Mouse (Mus musculus): Measurements from ENCODE around the gene Tmem205.

Tmem205 gene

GRCm38 (mm10) chr9:21943638-21944037 lies 16.3 kb upstream of the Tmem205 start:
- DNase-seq (ENCODE audit: low spot score): no peak

DNA sequence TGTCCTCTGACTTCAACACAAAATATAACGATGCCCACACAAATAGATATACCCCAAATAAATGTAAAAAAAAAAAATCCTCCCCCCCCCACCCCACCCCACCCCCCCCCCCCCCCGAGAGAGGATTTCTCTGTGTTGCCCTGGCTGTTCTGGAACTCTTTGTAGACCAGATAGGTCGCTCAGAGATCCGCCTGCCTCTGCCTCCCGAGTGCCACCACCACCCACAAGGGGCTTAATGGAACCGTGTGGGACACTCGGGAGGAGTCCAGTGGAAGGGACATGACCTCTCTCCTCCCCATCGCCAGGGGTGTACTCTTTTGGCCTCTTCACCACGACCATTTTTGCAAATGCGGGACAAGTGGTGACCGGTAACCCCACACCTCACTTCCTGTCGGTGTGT lies 15.7 kb upstream of the Tmem205 start:
- no peak for DNase-seq (ENCODE audit: low spot score)

DNA sequence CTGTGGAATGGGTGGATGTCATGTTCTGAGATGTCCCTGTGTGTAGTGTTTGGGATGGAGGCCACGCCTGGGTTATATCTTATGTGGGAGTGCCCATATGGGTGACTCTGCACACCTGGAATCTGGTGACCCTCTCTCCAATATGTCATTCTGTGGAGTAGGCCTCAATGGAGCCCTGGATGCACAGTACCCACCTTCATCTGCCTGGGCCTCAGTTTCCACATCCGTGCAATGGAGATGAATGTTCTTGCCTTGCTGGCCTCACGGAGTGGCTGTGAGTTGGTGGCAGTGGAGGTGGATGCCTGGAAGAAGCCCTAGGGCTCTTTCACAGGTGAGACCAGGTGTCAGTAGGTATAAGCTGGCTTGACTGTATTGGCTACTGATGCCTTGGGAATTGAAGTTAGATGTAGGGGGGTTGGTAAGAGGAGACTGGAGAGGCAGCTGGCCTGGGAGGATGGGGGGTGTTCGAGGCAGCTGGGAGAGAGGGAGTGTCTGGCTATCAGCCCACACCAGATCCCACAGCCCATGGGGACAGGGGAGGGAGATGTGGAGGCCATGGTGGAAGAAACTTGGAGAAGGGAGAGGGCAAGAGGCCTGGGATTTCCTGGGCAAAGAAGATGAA lies 11.0 kb upstream of the Tmem205 start:
- DNase-seq (ENCODE audit: low spot score): no peak

- DNase-seq (ENCODE audit: low spot score): no peak
Measured at GRCm38 (mm10) chr9:21937711-21938175, 10.4 kb upstream of the Tmem205 start.

DNA sequence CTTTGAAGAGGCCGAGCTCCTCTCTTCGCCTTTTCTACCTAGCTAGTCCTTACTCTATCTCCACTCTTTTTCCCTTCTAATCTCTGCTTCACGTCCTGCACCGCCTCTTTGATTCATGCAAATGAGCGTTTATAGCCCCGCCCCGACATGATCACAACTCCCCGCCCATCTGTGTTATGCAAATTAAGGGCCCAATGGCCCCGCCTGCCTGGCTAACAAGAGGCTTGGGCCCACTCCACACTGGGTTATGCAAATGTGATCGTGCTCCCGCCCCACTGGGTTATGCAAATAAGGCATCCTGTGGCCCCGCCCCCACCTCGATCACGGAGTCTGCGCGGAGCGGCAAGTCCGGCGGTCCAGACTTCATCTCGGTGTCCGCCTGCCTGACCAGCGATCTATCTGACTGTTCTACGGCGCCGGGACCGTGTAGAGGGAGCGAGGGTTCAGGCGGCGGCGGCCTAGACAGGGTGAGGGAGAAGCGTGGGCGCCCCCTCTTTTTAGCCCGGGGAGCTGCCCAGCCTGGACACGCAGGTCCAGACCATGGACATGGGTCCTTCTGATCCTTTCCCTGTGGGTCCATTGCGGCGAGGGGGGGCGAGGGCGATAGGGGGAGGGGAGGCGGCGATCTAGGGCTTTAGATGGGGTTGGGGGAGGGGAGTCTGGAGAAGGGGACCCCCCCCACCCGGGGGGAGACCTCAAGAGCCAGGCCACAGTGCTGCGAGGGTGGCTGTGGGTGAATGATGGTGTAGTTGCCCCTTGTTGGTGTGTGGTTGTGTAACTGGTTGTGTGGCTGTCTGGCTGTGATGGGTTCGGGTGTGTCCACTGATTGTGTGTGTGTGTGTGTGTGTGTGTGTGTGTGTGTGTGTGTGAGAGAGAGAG lies 9.6 kb upstream of the Tmem205 start, which contains the start of gene Plppr2:
Gene Plppr2 (plus strand): TSS at position 342 of the 879 bp plus-strand sequence.
- peak; percentile 92 for DNase-seq (ENCODE audit: low spot score)

DNA sequence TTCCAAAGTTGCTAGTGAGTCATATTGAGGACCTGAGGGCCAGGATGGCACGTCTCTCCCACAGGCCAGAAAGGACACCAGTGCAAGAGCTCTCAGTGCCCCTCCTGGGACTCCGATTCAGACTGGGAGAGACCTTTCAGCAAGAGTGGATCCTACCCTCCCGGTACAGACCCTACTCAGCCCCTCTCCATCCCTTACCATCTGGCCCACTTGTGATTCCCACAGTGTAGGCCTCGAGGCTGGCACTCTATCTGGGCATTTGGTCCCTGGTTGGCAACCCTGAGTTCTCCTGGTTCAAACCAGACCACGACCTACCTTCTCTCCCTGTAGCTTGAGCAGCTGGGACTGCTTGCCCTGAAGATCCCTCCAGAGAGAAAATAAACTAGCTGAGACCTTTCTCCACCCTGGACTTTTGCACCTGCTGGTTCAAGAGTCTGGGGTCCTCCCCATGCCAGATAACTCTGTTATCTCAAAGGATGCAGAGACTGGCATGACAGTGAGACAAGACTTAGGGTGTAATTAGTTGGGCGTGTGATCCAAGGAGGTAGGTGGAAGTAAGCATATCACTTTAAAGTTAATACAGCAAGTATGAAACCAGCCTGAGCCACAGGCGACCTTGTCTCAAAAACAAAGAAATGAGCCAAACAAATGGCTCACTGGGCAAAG lies 8.2 kb upstream of the Tmem205 start:
- no peak for DNase-seq (ENCODE audit: low spot score)

GRCm38 (mm10) chr9:21934021-21934420 lies 6.7 kb upstream of the Tmem205 start:
- DNase-seq (ENCODE audit: low spot score): no peak

GRCm38 (mm10) chr9:21932445-21933137 lies 5.2 kb upstream of the Tmem205 start:
- DNase-seq (ENCODE audit: low spot score): no peak

DNA sequence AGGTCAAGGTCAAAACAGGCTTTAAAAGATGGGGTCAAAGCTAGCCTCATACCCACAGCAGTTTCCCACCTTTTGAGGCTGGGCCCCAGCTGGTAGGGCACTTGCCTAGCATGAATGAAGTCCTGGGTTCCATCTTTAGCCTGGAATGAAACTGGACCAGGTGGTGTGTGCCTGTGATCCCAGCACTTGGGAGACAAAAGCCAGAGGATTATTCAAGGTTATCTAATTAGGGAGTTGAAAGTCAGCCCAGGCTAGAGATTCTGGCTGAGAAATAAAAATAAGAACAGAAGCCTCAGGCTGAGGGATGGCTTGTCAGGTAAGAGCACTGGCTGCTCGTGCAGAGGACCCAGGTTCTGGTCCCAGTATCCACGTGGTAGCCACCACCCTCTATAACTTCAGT lies 4.7 kb upstream of the Tmem205 start:
- no peak for DNase-seq (ENCODE audit: low spot score)

DNA sequence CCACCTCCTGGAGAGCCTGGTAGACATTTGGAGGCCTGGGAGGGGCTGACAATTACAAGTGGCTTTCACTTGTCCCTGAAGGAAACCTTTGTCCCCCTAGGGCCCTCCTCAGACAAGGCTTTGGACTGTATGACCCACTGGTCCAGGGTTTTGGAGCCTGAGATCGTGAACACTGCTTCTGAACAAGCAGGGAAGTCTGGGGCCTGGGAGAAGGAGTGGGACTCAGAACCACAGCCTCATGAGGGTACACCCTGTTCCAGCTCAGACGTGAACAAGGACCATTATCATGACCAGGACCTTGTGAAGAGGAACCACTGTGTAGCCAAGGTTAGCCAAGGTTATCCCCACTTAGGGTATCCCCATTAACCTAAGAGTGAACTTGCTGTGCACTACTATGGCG lies 1.9 kb upstream of the Tmem205 start:
- DNase-seq (ENCODE audit: low spot score): no peak

- no peak for DNase-seq (ENCODE audit: low spot score)
Measured at GRCm38 (mm10) chr9:21926784-21927183, 572 bp downstream of the Tmem205 start.

DNA sequence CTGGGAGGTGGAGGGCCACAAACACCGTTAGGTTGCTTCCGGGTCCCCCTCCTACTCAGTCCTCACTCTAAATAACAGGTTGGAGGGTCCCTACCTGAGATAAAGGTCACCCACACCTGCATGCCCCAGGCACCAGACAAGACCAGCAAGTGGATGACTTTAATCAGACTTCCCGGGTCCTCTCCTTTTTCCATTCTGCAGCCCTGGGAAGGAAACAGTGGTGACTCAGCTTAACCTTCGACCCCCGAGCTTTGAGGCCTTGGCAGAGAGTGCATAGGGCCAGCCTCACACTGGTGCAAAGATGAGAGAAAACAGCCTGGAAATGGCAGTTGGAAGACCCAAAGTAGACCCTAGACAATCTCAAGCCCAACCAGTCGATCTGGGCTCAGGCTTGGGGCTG lies 1.2 kb downstream of the Tmem205 start:
- DNase-seq (ENCODE audit: low spot score): peak; percentile 17

DNA sequence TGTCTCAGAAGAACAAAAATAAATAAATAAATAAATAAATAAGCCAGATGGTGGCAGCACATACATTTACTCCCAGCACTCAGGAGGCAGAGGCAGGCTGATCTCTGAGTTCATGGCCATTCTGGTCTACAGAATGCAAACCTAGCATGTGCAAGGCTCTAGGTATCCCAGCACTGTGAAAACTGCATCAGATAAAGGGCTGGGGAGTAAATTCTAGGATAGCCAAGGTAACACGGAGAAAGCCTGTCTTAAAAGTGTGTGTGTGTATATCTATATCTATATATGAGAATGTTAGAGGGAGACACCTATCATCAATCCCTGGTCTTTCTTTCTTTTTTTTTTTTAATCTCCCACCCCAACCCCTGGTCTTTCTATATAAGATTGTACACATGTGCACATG lies 1.9 kb downstream of the Tmem205 start:
- DNase-seq (ENCODE audit: low spot score): no peak

DNA sequence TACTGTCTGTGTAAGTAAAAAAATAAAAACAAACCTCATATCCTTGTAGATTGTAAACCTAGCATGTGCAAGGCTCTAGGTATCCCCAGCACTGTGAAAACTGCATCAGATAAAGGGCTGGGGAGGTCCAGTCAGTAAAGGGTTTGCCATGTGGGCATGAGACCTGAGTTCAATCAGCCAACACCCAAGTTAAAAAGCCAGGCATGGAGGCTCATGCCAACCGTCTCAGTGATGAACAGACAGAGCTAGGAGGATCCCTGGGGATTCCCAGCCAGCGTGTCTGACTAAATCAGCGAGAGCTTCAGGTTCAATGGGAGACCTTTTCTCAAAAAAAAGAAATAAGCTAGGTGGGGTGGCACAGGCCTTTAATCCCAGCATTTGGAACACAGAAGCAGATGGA lies 2.3 kb downstream of the Tmem205 start:
- peak; percentile 17 for DNase-seq (ENCODE audit: low spot score)

DNA sequence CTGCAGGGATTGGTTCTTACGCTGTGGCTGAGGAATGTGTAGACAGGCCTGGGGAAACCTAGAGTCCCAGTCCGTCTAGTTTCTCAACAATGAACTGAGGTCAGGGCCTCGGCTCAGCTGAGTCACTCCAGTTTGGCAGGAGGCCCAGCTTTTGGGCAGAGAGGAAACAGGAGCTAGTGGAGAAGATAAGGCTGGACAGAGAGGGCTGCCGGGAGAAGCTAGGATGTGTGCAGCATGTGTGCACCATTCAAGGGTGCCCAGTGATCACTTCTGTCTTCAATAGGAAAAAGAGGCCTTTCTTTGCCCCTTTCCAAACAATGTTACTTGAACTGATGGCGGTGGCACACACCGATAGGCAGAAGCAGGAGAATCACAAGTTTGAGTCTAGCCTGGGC lies 3.3 kb downstream of the Tmem205 start:
- DNase-seq (ENCODE audit: low spot score): peak; percentile 86

- no peak for DNase-seq (ENCODE audit: low spot score)
Measured at GRCm38 (mm10) chr9:21923490-21924098, 3.8 kb downstream of the Tmem205 start.

GRCm38 (mm10) chr9:21923036-21923435 lies 4.3 kb downstream of the Tmem205 start:
- no peak for DNase-seq (ENCODE audit: low spot score)

- no peak for DNase-seq (ENCODE audit: low spot score)
Measured at GRCm38 (mm10) chr9:21918692-21919384, 8.5 kb downstream of the Tmem205 start.

DNA sequence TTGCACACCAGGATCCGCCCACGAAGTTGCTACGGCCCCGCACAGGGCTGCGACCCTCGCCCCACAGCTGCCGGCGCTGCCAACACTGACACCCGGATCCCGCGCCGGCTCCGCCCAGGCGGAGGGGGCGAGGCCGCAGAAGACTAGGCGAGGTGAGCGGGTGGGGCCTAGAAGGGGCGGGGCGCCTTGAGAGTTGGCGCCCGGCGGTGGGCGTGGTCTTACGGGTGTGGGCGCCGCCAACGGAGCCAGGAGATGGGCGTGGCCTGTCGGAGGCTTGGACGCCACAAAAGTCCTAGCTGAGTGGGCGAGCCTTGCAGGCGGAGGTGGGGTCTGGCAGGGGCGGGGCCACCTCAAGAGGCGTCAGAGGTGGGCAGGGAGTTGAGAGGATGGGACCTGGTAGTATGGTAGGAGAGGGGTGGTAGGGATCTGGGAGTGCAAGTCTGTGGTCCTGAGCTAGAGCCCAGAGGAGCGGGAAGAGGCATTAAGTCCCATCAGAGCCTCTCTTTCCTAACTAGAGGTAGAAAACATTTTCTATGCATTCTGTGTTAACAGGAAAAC lies 9.2 kb downstream of the Tmem205 start, which contains the start of gene Rab3d:
Gene Rab3d (minus strand): TSS at position 158 of the 558 bp plus-strand sequence.
- peak; percentile 89 for DNase-seq (ENCODE audit: low spot score)

DNA sequence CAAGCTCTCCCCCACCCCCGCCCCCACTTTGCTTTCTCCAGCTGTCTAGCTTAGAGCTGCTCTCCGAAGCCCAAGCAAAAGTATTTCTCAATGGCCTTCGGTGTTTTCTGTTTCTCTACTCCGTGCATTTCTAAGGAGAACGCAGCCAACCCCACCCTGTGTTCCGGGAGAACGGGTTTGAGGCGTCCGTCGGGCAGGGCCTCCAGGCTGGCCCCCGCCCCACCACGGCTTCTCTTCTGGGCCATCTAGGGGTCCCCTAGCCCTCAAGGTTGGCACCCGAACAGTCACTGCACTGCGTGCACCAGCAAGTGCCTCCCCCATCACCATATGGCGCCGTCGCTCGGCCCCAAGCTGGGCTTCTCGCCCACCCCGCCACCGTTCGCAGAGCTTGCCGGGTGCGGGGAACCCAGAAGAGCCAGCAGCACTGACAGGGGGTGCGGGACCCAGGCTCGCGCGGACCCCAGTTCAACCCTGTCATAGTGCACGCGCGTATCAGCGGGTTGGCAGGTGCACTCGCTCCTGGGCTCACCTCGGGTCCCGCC lies 9.8 kb downstream of the Tmem205 start:
- no peak for DNase-seq (ENCODE audit: low spot score)

Measured in MN1 (cell line).